Mouse (Mus musculus): Measurements from ENCODE around the gene Cpvl.

DNA sequence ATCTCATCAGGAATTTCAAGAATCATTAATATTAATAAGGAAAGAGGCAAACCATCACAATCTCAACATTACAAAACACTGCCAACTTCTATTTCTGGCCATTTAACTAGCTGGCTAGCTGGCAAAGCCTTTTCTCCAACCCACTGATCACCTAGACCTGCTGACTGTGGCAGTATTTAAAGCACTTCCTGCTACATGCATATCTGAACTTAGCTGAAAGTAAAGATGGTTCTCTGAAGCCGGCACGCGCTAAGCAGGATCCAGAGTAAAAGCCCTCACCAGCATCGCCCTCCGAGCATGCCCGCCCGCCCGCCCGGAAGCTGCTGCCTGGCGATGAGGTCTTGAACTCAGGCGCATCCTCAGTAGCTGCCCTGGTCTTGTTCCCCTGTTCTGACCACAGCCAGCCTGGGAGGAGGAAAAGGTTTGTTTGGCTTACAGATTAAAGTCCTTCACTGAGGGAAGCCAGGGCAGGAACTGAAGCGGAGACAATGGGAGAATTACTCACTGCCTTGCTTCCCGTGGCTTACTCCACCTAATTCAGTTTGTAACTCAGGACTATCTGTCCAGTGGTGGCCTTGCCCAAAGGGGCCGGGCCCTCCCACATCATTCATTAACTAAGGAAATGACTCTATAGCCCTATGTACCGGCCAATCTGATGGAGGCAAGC is 42.8 kb upstream of the Cpvl start:
- no peak for TF ChIP-seq CTCF (conservative IDR thresholded peaks at IDR 0.05 in 1 of 2, IDR thresholded peaks at IDR 0.05 in 1 of 2; ENCODE audit: low read depth in 2 of 2, low read length in 2 of 2)
- no peak for TF ChIP-seq GABPA (IDR thresholded peaks at IDR 0.05; ENCODE audit: insufficient replicate concordance, low read depth, low read length)
- no peak for TF ChIP-seq ELF1 (IDR thresholded peaks at IDR 0.05; ENCODE audit: low read depth, low read length)
- no peak for TF ChIP-seq ZKSCAN1 (IDR thresholded peaks at IDR 0.05; ENCODE audit: borderline replicate concordance, low read depth, low read length)
- TF ChIP-seq POLR2A (IDR thresholded peaks at IDR 0.05; ENCODE audit: low read depth, low read length), result no peak
- no peak for TF ChIP-seq USF1 (IDR thresholded peaks at IDR 0.05; ENCODE audit: low read depth, low read length)
- no peak for TF ChIP-seq UBTF (IDR thresholded peaks at IDR 0.05; ENCODE audit: low read depth, low read length)
- no peak for TF ChIP-seq NRF1 (IDR thresholded peaks at IDR 0.05; ENCODE audit: low read depth, low read length)
- TF ChIP-seq JUND (conservative IDR thresholded peaks at IDR 0.05; ENCODE audit: low read depth, low read length), result no peak
- TF ChIP-seq PAX5 (IDR thresholded peaks at IDR 0.05; ENCODE audit: low read length), result no peak
- TF ChIP-seq MXI1 (IDR thresholded peaks at IDR 0.05; ENCODE audit: low read depth, low read length), result no peak
- no peak for TF ChIP-seq MAX (IDR thresholded peaks at IDR 0.05; ENCODE audit: low read length)
- TF ChIP-seq MAFK (IDR thresholded peaks at IDR 0.05; ENCODE audit: insufficient replicate concordance, low read length), result no peak
- no peak for TF ChIP-seq E2F4 (IDR thresholded peaks at IDR 0.05; ENCODE audit: insufficient replicate concordance, low read depth, low read length)

All from CH12.LX (cell line).